22 mouse cellular contexts compared by ENCODE assay signal in genomic region chr5:49318661-49319060, GRCm38 (mm10).
DNase-seq lines count a peak whose midpoint lies in the region; ATAC-seq and TF ChIP-seq lines count a peak whose summit lies in the region.
"Had no signal": no experiment of that assay in that cellular context is flagged by ENCODE, and none has a peak within 500 bp of the region (broad histone marks: within the 10 kb centered on the region; RNA-seq: fewer than 3 reads in every experiment).

No protein-coding gene starts in this region.

- ATAC-seq in cerebellum, adult (ENCODE audit: insufficient number of reproducible peaks, low FRiP score, low TSS enrichment): no peak
- no peak for ATAC-seq in kidney, embryonic 15.5 days (replicated peaks; ENCODE audit: low FRiP score)
- ATAC-seq in liver, embryonic 12.5 days: no peak
- ATAC-seq in intestine, embryonic 16.5 days: no peak
- ATAC-seq: CD4-positive, CD25-positive, alpha-beta regulatory T cell, adult 4 months; forebrain, embryonic 14.5 days had no signal

- H3K36me3 ChIP-seq in kidney, adult 2 months (ENCODE audit: control insufficient read depth, insufficient read depth, low read length): no peaks in the 10 kb centered on the region
- no peaks in the 10 kb centered on the region for H3K36me3 ChIP-seq in kidney, embryonic 15.5 days
- no peaks in the 10 kb centered on the region for H3K36me3 ChIP-seq in liver, adult 2 months (ENCODE audit: control insufficient read depth, insufficient read depth, low read length)
- no peaks in the 10 kb centered on the region for H3K36me3 ChIP-seq in liver, embryonic 12.5 days
- H3K36me3 ChIP-seq in intestine, embryonic 16.5 days (ENCODE audit: control insufficient read depth, insufficient read depth, low read length): no peaks in the 10 kb centered on the region
- H3K36me3 ChIP-seq: embryonic facial prominence, embryonic 10.5 days; forebrain, embryonic 10.5 days; G1E; heart, embryonic 12.5 days; hindbrain, embryonic 10.5 days had no signal

- peak; percentile 32 to 48 for DNase-seq in cerebellum, adult 18-20 months
- DNase-seq in kidney, adult 2 months: peak; percentile 66
- DNase-seq in liver, adult 2 months (ENCODE audit: extremely low read depth, low read depth, low spot score): peak; percentile 78
- DNase-seq: adrenal gland, adult 8-10 months; adrenal gland, postnatal 36 days; B cell, adult 2 months; cerebellum, adult 8-10 months; cerebellum, postnatal 36 days; gastrocnemius, adult 2 months; gastrocnemius, postnatal 25 days had no signal

- no peaks in the 10 kb centered on the region for H3K79me2 ChIP-seq in liver, adult 2 months (ENCODE audit: control insufficient read depth, insufficient read depth, low read length)

- H3K4me1 ChIP-seq in kidney, adult 2 months (ENCODE audit: control insufficient read depth, insufficient read depth, low read length): no peaks in the 10 kb centered on the region
- no peaks in the 10 kb centered on the region for H3K4me1 ChIP-seq in kidney, embryonic 15.5 days
- H3K4me1 ChIP-seq in liver, adult 2 months (ENCODE audit: control insufficient read depth, insufficient read depth, low read length): peaks cover 2% of the 10 kb centered on the region; the same call in 1 of the 2 replicates
- no peaks in the 10 kb centered on the region for H3K4me1 ChIP-seq in liver, embryonic 12.5 days
- no peaks in the 10 kb centered on the region for H3K4me1 ChIP-seq in intestine, embryonic 16.5 days (ENCODE audit: control insufficient read depth, insufficient read depth, low read length)
- H3K4me1 ChIP-seq: embryonic facial prominence, embryonic 10.5 days; forebrain, embryonic 10.5 days; heart, embryonic 12.5 days; hindbrain, embryonic 10.5 days had no signal

- H3K27ac ChIP-seq in kidney, adult 2 months (ENCODE audit: insufficient read depth, low read depth, low read length): no peak overlapping the region
- no peak overlapping the region for H3K27ac ChIP-seq in kidney, embryonic 15.5 days
- H3K27ac ChIP-seq in liver, adult 2 months (replicated peaks; ENCODE audit: insufficient read depth, low read depth, low read length): no peak overlapping the region
- H3K27ac ChIP-seq in liver, embryonic 12.5 days: no peak overlapping the region
- no peak overlapping the region for H3K27ac ChIP-seq in intestine, embryonic 16.5 days (ENCODE audit: low read length)
- H3K27ac ChIP-seq: embryonic facial prominence, embryonic 10.5 days; forebrain, embryonic 10.5 days; gastrocnemius, adult 2 months; hindbrain, embryonic 10.5 days; hindbrain, embryonic 14.5 days had no signal

- no peak for TF ChIP-seq CTCF in kidney, adult 2 months (conservative IDR thresholded peaks at IDR 0.05; ENCODE audit: insufficient read depth, insufficient read length, low read depth, low read length)
- TF ChIP-seq CTCF in liver, adult 2 months (IDR thresholded peaks at IDR 0.05; ENCODE audit: low read depth, low read length): no peak

- TF ChIP-seq POLR2A in kidney, adult 2 months (IDR thresholded peaks at IDR 0.05; ENCODE audit: low read depth, low read length): no peak
- TF ChIP-seq POLR2A in liver, adult 2 months (IDR thresholded peaks at IDR 0.05; ENCODE audit: extremely low read depth, insufficient read depth, low read length): no peak

- H3K4me2 ChIP-seq in kidney, embryonic 15.5 days: no peak overlapping the region
- no peak overlapping the region for H3K4me2 ChIP-seq in liver, embryonic 12.5 days
- no peak overlapping the region for H3K4me2 ChIP-seq in intestine, embryonic 16.5 days (ENCODE audit: low read depth, low read length)
- H3K4me2 ChIP-seq: heart, embryonic 12.5 days; hindbrain, embryonic 14.5 days had no signal

- no peaks in the 10 kb centered on the region for H3K27me3 ChIP-seq in kidney, adult 2 months (replicated peaks; ENCODE audit: control insufficient read depth, insufficient read depth, low read length)
- no peaks in the 10 kb centered on the region for H3K27me3 ChIP-seq in kidney, embryonic 15.5 days
- H3K27me3 ChIP-seq in liver, adult 2 months (ENCODE audit: control insufficient read depth, insufficient read depth, low read length): no peaks in the 10 kb centered on the region
- no peaks in the 10 kb centered on the region for H3K27me3 ChIP-seq in liver, embryonic 12.5 days (replicated peaks)
- H3K27me3 ChIP-seq in intestine, embryonic 16.5 days (replicated peaks; ENCODE audit: control insufficient read depth, insufficient read depth, low read length): no peaks in the 10 kb centered on the region
- H3K27me3 ChIP-seq: heart, embryonic 12.5 days had no signal

- no peak overlapping the region for H3K9ac ChIP-seq in kidney, embryonic 15.5 days
- H3K9ac ChIP-seq in liver, adult 2 months (ENCODE audit: low read depth, low read length): no peak overlapping the region
- no peak overlapping the region for H3K9ac ChIP-seq in liver, embryonic 12.5 days
- H3K9ac ChIP-seq in intestine, embryonic 16.5 days (ENCODE audit: low read depth, low read length): no peak overlapping the region
- H3K9ac ChIP-seq: heart, embryonic 12.5 days; hindbrain, embryonic 14.5 days had no signal

- no peak overlapping the region for H3K4me3 ChIP-seq in kidney, adult 2 months (ENCODE audit: insufficient read depth, low read depth, low read length)
- H3K4me3 ChIP-seq in kidney, embryonic 15.5 days (replicated peaks): no peak overlapping the region
- no peak overlapping the region for H3K4me3 ChIP-seq in liver, adult 2 months (ENCODE audit: insufficient read depth, low read depth, low read length)
- H3K4me3 ChIP-seq in liver, embryonic 12.5 days: no peak overlapping the region
- no peak overlapping the region for H3K4me3 ChIP-seq in intestine, embryonic 16.5 days (ENCODE audit: low read length)
- H3K4me3 ChIP-seq: embryonic facial prominence, embryonic 10.5 days; forebrain, embryonic 10.5 days; gastrocnemius, adult 2 months; heart, embryonic 12.5 days; hindbrain, embryonic 10.5 days had no signal

- no peaks in the 10 kb centered on the region for H3K9me3 ChIP-seq in kidney, embryonic 15.5 days (replicated peaks)
- H3K9me3 ChIP-seq in liver, embryonic 12.5 days (replicated peaks): no peaks in the 10 kb centered on the region
- no peaks in the 10 kb centered on the region for H3K9me3 ChIP-seq in intestine, embryonic 16.5 days (ENCODE audit: control insufficient read depth, low read length)
- H3K9me3 ChIP-seq: embryonic facial prominence, embryonic 10.5 days; forebrain, embryonic 10.5 days; G1E; heart, embryonic 12.5 days; hindbrain, embryonic 10.5 days had no signal
